Mouse (Mus musculus) layer of hippocampus, adult 11-12 months (tissue): ENCODE results near the gene Pold4.
"Not testable (repeated sequence)": the region's sequence is repeated elsewhere in the genome, so short reads cannot be mapped to it uniquely, and the experiment has no call there.

Experiments
- DNase-seq: peaks from one replicate; pipeline ENCODE4 v3.0.0; 2022; ENCODE audit warnings: low spot score

Gene Pold4

DNA sequence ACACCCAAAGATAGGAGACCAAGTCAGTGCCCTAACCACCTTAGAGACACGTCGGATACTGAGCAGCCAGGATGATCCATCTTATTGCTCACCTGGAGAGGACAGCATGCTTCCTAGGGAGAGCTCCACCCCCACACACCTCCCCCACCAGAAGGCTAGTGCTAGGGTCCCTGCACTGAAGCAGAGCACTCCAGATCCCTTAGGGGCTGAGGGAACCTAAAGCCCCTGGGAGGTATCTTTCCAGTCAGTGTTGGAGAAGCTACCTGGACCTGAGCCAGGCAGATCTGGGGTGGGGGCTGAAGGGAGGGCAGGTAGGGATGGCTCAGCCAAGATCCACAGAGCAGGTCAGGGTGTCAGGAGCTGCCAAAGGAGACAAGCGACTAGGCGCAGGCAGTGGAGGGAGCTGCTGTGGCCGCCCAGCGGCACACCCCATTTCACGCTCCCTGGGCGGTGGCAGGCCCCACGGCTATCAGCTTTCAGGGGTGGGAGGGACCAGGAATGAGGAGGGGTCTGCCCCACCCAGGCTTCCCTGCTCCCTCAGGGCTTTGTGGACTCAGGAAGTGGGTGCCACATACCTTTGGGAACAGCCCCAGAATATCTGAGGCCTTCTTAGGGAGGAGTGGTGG lies 2.1 kb upstream of the Pold4 start:
- no peak for DNase-seq

DNA sequence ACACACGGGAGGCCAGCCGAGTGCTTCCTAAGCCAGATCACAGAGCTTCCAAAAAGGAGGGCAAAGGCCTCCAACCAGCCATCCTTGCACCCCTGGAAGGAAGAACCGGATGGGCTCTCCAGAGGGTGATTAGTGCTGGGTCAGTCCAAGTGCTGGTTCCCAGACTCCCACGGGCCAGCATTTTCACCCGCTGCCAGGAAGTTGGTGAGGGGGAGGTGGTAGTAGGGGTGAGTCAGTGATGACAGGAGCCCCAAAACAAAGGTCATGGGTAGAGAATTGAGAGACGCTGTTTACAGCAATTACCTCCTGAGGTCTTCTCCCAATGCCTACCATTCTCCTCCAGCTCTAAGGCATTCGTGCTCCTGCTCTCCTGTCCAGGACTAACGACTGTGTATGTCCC lies 1.3 kb upstream of the Pold4 start:
- no peak for DNase-seq

DNA sequence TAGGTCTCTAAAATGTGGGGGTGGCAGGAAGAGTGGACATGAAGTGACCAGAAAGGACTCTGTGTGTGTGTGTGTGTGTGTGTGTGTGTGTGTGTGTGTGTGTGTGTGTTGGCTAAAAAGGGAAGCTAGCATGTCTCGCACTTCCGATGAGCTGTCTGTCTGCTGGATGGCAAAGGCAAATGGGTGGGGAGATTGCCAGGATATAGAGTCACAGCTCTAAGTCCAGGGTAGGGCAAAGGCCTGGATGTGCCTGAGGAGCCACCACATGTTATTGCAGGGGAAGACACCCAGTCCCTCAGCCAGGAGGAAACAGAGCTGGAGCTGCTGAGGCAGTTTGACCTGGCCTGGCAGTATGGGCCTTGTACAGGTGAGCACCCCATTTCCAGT lies 480 bp downstream of the Pold4 start:
- peak; percentile 68 for DNase-seq

DNA sequence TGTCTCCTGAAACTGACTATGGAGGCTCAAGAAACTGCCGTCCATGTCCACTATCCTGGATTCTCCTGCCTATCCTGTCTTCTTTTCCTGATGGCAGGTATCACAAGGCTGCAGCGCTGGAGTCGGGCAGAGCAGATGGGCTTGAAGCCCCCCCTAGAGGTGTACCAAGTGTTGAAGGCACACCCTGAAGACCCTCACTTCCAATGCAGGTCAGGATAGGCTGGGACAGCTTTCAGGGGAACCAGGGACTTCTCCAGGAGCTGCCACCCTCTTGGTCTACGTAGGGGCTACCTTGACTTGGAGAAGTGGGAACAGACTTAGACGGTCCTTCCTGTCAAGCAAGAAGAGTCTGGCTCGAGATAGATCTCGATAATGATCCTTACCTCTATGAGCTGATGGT lies 952 bp downstream of the Pold4 start:
- DNase-seq, result no peak

DNA sequence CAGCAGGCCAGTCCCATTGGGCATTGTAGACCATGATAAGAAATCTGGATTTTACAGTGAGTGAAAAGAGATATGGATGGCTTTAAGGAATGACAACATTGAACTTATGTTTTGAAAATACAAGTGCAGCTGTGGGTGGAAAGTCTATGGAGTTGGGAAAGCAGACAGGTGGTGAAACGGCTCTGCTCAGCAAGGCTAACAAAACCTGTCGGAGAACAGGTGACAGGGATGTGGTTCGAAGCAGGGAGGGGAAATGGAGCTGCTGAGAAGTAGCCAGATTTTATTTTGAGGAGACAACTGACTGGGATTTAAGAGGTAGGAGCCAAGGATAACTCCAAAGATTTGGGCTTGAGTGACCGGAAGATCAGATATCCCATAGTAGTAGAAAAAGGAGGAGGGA lies 2.8 kb downstream of the Pold4 start:
- no peak for DNase-seq

DNA sequence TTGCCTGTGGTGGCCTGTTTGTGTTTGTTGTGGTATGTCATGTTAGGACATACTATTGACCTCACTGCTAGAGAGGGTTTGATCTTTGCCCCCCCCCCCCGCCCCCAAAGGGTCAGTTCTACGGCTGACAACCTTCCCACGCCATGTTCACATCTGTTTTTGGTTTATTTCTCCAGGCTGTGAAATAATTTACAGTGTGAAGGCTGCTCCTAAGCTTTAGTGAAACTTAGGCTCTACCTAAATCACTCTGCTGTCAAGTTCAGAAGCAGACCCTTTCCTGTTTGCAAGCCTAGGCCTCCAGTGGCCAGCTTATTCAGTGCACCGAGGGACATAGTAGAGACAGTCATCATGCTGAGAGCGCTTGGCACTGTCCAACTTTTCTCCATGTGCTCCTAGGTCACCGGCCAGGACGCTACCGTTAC lies 8.6 kb downstream of the Pold4 start:
- no peak for DNase-seq

DNA sequence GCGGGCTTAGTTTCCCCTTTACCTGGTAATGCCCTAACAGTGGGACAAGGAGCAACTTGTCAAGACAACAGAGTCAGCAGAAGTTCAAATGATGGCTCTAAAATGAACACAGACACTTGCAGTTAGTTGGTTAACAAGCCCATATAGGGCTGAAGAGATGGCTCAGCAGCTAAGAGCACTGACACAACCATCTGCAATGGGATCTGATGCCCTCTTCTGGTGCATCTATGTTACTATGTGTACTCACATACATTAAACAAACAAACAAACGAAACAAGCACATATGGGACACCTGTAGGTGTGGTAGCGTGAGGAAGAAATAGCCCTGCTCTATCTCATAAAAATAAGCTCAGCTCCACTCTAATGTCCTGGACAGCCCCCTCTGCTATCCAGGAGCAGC lies 10.7 kb downstream of the Pold4 start:
- no peak for DNase-seq

DNA sequence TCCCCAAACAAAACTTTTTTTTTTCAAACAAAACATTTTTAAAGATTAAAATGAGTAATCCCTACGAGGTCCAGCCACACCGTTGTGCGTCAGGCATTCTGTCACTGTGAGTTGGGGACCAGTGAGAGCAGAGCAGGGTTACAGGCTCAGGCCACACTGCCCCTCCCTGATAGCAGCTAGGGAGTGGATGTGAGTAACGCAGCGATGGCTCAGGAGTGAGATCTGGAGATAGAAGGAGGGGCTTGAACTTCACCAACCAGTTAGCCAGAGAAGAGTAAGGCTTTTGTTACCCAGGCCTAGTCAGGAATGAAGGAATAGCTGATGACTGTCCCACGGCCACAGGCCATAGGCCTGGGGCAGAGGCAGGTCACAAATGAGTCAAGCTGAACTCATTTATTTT lies 13.1 kb downstream of the Pold4 start:
- DNase-seq, result no peak

DNA sequence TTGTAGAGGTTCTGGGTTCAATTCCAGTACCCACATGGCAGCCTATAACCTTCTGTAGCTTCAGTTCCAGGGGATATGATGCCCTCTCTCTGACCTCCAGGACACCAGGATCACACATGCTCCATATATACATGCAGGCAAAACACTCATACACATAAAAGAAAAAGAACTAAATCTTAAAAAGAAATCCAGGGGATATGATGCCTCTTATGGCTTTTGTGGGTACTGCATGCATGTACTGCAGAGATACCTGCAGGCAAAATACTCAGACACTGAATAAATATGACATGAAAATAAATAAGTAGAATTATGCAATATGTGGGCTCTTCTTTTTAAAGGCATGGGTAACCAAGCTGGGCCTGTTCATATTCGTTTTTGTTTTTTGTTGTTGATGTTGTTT lies 15.3 kb downstream of the Pold4 start:
- no peak for DNase-seq

DNA sequence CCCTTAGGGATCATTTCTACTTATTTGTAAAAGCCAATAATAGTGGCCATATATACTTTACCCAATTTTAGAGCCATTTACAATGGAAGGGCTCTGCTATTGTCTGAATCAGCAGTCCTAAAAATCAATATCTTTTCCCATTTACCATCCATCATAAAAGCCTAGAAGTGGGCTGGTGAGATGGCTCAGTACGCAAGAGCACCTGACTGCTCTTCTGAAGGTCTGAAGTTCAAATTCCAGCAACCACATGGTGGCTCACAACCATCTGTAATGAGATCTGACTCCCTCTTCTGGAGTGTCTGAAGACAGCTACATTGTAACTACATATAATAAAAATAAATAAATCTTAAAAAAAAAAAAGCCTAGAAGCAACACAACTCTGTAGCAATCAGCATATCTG lies 17.0 kb downstream of the Pold4 start:
- not testable (repeated sequence) for DNase-seq

DNA sequence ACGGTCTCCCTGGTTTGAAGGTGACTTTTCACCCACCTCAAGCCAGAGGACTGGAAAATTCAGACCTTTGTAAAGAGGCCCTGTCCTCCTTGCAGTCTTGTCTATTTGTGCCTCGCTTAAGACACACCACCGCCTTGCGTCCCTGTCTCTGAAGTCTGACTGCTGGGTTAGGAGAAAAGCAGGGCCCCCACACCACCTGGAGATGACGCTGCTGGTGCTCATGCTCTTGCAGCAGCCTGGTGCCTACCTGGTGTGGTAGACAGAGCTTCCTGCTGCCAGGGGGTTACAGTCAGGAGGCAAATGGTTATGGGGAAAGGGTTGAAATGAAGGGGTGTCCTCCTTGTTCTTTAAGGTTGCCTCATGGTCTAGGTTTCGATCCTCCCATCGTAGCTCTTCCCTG lies 22.5 kb downstream of the Pold4 start:
- no peak for DNase-seq

DNA sequence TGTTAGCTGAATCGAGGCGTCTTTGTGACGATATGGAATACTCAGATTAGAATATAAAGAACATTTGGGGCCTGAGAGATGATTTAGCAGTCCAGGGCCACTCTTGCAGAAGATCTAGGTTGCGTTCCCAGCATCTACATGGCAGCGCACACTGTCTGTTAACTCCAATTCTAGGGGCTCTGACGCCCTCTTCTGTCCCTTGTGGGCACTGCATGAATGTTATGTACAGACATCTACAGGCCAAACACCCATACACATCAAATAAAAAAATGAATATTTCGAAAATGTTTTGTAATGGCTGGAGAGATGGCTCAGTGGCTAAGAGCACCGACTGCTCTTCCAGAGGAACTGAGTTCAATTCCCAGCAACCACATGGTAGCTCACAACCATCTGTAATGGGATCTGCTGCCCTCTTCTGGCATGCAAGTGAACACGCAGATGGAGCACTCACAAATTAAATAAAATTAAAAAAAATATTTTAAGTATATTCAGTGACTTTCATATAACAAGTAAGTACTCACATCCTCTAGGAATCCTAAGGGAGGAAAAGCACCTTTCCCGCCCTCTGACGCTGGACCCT lies 24.0 kb downstream of the Pold4 start:
- DNase-seq, result no peak

DNA sequence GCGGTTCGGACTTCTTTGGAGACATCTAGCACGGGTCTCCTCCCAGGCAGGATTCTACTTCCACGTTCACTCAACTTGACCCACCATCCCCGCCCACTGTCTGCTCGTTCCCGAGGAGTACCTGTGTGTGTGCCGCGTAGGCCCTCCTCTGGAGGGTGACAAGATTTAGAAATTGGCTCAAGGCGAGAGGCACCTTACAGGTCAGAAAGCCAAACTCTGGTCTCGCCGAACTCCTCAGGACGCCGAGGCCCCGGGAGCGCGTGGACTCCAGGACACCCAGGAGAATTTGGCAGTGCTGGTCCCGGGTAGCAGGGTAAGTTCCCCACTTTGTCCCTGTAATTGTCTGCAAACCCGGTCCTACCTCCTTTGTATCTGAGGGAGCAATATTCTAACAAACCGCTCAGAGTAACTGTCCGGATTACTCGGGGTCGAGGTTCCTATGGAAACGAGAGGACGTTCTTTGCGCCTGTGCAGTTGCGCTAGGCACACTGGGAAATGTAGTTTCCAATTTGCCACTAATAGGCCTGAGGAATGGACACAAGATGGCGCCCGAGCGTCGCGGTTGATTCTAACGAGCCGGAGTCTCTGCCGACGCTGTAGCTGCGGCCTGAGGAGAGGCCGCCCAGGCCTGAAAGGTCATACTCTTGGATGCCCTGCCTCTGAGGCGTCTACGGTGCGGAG lies 25.7 kb downstream of the Pold4 start:
- DNase-seq, result peak; percentile 96

DNA sequence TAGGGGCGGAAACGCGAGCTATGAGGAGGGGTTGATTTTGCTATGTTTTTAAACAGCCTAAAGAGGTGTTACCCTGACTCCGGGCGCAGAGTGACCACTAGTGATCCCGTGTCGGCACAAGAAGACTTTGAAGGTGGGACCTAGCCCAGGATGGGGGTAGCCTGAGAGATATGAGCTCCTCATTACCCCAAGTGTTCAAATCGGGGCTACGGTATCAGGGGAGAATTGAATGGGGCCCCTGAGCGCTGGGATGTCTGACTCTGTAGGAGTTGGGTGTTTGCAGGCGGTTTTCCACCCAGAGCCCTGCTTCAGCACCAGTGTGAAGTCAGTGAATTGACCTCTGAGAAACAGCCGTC lies 26.2 kb downstream of the Pold4 start:
- no peak for DNase-seq

DNA sequence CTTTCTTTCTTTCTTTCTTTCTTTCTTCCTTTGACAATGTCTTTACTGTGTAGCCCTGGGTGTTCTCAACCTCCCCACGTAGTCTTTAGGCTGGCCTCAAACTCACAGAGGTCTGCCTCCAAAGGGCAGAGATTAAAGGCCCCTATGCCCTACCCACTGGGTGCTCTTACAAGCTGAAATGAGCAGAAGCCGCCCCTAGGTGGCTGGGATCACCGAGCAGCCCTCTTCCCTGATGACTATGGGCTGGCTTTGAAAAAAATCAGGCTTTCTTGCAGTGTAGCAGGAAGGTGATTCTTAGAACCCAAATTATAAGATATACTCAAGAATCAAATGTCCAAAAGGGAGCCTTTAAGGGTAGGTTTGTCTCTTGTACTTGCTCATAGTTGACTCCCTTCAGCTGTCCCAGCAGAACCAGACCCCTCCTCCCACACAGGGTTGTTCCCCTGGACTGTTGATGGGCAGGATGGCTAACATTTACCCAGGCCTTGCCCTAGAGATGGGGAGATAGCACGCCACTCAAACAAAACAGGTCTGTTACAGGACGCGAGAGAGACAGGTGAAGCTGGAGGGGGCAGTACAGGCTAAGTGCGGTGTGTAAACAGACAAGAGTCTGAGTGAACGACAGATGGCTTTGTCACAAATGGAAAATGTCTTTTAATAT lies 29.5 kb downstream of the Pold4 start:
- DNase-seq, result no peak

DNA sequence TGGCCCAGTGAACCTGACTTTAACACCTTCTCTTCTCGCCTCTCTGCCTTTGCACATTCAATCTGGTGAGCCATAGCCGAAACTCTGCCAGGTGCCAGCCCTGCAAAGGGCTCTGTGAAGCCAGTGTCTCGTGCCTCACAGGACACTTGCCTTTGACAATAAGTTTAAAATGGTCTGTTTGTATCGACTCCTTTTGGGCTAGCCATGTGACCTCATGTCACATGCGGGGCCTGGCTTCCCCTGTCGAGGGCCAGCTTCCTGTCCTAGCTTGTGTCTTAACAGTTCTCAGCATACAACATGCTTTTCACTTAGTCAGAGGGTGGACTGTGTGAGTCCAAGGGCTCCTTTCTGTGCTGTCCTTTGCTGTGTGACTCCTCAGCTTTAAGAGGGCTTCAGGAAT lies 31.1 kb downstream of the Pold4 start:
- DNase-seq, result no peak

DNA sequence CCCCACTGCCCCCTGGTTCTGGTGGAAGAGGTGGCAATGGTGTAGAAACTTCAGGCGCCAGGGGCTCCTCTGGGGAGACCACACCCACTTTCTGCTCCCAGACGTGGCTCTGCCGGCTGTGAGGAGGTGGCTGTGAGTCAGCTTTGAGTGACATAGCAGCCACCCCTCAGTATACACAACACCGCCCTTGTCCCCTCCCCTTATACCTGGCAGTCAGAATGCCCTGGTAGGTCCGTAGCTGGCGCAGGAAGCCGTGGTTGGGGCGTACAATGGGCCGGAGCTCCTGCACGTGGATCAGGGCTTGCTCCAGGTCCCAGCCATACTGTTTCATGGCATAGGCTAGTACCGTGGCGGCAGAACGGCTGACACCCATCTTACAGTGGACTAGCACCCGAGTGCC lies 32.0 kb downstream of the Pold4 start:
- no peak for DNase-seq

DNA sequence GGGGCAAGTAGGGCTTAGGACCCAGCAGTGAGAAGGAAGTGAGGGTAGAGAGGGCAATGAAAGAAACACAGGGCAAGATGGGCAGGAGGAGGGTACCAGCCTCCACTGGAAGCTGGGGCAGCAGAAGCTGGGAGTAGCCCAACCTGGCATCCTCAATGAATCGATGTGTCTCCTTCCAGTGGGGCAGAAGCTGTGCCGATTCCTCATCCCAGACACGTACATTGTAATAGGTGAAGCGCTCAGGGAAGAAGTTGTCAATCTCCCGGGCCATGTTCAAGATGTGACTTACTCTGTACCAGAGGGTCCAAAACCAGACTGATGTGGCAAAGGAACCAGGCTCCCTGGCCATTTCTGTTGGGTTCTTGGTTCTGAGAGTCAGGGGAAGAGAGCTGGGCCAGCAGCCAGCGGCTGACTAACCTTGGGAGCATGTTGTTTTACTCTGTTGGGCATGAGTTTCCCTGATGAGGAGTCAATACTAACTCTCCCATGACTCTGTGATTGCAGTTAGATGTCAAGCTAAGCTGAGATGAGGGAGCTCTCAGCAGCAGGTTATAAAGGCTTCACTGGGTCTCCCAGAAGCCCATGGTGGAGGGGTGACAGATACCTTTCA lies 32.6 kb downstream of the Pold4 start:
- DNase-seq, result no peak

DNA sequence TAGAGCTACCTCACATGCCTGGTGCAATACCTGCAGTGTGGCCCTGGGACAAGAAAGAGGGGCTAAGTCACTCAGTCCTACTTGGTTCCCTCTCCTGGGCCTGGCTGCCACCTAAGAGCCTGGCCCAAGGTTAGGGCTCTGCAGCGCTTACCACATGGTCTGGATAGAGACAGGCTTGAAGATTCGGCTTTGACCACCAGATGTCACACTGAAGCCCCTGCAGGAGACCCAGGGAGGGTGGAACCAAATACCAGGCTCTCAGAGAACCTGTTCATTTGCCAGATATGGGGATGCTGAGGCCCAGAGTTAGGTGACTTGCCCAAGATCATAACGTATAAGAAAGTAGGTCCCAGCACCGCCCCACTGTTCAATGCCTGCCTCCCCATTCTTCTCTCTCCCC lies 34.3 kb downstream of the Pold4 start:
- DNase-seq, result no peak

DNA sequence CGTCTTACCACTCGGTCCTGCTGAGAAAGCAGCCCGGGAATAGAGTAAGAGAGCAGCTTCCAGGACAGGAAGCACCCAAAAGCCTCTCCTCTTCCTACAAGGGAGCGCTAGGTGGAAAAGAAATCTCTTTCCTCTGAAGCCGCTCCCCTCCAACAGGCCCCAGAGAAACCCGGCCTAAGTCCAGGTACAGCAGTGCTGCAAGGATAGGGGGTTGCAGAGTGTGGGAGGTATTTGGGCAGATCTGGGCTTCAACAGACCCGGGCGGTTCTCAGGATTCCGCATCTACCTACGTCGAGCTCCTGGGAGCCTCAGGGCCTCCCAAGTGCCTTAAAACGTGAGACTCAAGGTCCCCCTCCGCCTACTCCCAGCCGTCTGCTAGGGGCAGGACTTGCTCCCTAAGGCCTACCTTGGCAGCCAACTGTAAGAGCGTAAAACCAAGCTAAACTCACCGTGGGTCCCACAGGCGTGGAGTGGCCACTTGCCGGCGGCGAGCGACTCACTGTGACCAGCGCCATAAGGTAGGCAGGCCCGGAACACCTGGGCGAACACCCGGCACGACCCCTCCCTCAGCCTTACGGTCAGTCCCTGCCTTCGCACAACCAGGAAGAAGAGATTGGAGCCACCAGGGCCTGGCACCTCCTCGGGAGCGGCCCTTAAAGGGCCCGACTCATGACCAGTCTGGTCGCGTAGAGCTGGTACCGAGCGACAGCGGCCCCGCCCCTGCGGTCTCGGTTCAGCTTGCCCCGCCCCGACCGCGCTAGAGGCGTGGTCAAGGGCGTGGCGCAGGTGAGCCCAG lies 37.1 kb downstream of the Pold4 start, which contains the start of gene Ssh3:
TSS of gene Ssh3 (minus strand) at position 615 of the 796 bp plus-strand sequence.
- peak; percentile 73 for DNase-seq

DNA sequence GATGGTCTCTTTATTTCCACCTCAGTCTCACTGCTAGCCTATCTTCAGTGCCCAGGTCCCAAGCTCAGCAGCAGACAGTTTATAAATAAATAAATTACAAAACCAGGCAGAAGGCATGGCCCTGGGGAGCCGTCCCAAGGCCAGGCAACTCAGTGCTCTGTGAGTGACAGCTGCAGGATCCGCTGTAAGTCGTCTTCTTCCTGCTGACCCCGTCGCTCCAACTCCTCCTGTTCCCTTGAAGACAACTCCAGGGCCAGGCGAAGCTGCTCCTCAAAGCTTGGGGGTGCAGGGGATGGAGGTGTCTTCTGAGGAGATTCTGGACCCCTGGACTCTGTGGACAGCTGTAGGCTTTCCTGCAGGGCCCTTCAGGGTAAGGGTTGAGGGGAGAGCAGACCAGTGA lies 38.5 kb downstream of the Pold4 start:
- no peak for DNase-seq

DNA sequence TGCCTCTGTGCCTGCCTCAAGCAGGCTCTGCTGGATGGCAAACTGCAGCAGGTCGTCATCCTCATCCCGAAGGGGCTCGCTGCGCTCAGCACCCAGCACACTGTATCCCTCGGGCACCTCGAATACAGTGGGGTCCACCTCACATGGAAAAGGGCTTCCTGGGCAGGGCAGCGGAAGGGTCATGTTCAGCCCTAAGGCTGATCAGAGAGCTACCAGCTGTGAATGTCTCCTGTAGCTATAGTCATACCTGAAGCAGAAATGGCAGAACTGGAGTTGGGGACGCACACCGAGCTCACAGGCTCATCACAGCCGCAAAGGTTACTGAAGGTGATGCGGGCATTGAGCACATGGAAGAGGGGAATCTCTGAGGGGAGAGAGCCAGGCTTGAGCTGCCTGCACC lies 39.3 kb downstream of the Pold4 start:
- no peak for DNase-seq
